Mouse (Mus musculus): Measurements from ENCODE around the gene Sorbs2.
"Not testable (repeated sequence)": the region's sequence is repeated elsewhere in the genome, so short reads cannot be mapped to it uniquely, and the experiment has no call there.

Gene Sorbs2

GRCm38 (mm10) chr8:45845906-45846305 lies 338.3 kb downstream of the Sorbs2 start:
- no peak for DNase-seq

- no peak for DNase-seq
Measured at GRCm38 (mm10) chr8:45855118-45855517, 347.5 kb downstream of the Sorbs2 start.

DNA sequence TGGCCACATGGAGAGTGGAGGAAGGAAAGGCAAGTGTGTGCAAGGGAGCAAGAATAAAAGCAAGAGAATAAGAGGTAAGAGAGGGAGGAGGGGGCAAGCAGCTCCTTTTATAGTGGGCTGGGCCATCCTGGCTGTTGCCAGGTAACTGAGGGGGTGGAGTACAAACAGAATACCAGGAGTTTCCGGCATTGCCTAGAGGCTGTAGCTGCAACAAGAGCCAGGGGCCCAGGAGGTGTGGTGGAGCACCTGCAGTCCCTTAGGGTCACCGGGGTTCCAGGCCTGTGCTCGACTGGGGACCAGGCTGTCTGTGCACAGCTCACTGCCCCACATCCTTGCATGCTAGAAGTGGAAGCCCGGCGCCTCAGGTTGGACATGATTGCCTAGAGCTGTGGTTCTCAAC lies 350.1 kb downstream of the Sorbs2 start:
- DNase-seq, result no peak

- DNase-seq, result no peak
Measured at GRCm38 (mm10) chr8:45858391-45858790, 350.8 kb downstream of the Sorbs2 start.

- DNase-seq, result not testable (repeated sequence)
Measured at GRCm38 (mm10) chr8:45871587-45871986, 364.0 kb downstream of the Sorbs2 start.

DNA sequence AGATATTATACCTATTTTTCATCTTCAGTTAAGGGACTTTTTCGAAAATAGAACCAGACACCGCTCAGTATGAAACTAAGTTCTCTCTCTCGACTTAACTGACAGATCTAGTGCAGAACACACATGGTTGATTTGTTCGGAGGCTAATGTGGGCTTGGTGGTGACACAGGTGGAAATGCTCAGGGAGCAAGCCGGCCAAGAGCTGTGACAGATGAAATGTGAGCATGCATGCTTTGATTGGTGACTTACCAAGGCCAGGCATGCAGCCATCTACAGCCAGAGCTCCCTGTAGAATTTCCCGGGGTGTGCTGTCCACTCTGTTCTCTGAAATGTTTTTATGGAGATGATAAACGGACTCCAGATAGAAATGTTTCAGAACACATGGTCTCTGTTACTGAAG lies 364.5 kb downstream of the Sorbs2 start:
- no peak for DNase-seq

DNA sequence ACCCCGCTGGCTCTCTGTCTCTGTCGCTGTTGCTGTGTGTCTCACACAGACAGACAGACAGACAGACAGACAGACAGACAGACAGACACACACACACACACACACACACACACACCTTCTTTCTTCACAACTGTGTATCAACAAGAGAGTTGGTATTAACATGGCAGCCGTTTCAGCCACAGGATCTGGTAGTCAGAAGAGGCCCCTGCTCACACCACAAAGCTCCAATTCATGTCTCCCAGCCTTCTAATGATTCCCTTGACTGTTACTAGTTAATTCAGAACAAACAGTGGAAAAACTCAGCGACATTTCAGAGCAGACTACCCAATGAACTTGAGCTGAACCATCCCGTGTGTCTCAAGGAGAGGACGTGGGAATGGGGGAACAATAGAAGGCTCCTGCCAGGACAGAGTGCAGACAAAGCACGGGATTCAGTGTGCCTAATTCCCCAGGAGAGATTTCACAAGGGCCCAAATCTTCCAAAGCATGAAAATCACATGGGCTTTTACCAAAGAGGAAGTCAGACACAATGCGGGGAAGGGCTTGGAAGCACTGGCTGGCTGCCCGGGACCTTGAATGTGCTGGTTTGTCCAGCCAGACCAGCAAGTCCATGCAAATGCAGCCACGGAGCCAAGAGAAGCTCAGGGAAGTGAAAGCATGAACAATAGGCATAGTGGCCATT lies 367.5 kb downstream of the Sorbs2 start:
- peak; percentile 54 for DNase-seq

DNA sequence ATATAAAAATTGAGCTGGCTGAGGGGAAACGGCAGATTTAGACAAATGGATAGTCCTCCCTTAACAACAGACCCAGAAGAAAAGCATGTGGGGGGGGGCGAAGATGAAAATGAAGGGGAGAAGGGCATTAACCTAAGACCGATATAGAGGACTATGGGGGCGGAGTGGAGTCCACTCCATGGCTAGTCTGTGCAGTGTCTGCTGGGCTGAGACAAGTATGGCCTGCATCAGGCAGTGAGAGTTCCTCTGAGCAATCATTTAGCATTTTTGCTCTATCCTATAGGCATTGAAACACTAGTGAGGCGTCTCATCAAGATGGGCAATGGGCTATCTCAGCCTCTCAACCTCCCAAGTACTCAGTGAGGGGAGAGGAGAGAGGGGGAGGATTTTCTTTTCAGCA lies 368.8 kb downstream of the Sorbs2 start:
- DNase-seq, result no peak
